Mouse (Mus musculus): ENCODE results near the gene Rpl32.

Rpl32 gene

GRCm38 (mm10) chr6:115770059-115770670 is 38.4 kb downstream of the Rpl32 start:
- no peak for DNase-seq (ENCODE audit: extremely low read depth, low read depth, low spot score)

- DNase-seq (ENCODE audit: extremely low read depth, low read depth, low spot score), result no peak
Measured at GRCm38 (mm10) chr6:115768207-115768606, 40.3 kb downstream of the Rpl32 start.

- no peak for DNase-seq (ENCODE audit: extremely low read depth, low read depth, low spot score)
Measured at GRCm38 (mm10) chr6:115767357-115767756, 41.2 kb downstream of the Rpl32 start.

GRCm38 (mm10) chr6:115764179-115764578 is 44.4 kb downstream of the Rpl32 start:
- DNase-seq (ENCODE audit: extremely low read depth, low read depth, low spot score), result no peak

GRCm38 (mm10) chr6:115761995-115762756 is 46.4 kb downstream of the Rpl32 start, which contains the start of gene Tmem40:
Tmem40 (minus strand) TSS chr6:115762410.
- no peak for DNase-seq (ENCODE audit: extremely low read depth, low read depth, low spot score)

GRCm38 (mm10) chr6:115760982-115761381 is 47.6 kb downstream of the Rpl32 start:
- DNase-seq (ENCODE audit: extremely low read depth, low read depth, low spot score), result no peak

- DNase-seq (ENCODE audit: extremely low read depth, low read depth, low spot score), result no peak
Measured at GRCm38 (mm10) chr6:115760137-115760536, 48.4 kb downstream of the Rpl32 start.

- DNase-seq (ENCODE audit: extremely low read depth, low read depth, low spot score), result no peak
Measured at GRCm38 (mm10) chr6:115759461-115759860, 49.1 kb downstream of the Rpl32 start.

- DNase-seq (ENCODE audit: extremely low read depth, low read depth, low spot score), result peak; percentile 16
Measured at GRCm38 (mm10) chr6:115758981-115759435, 49.5 kb downstream of the Rpl32 start.

GRCm38 (mm10) chr6:115755536-115755935 is 53.0 kb downstream of the Rpl32 start:
- DNase-seq (ENCODE audit: extremely low read depth, low read depth, low spot score), result no peak
